Mouse (Mus musculus) ovary, adult 18-20 months (tissue): ENCODE data around the gene Olfr1495.
"Not testable (repeated sequence)": the region's sequence is repeated elsewhere in the genome, so short reads cannot be mapped to it uniquely, and the experiment has no call there.

Experiments
- DNase-seq: peaks from one replicate; pipeline ENCODE4 v3.0.0; 2022; ENCODE audit warnings: low spot score, mixed read lengths

Gene Olfr1495

DNA sequence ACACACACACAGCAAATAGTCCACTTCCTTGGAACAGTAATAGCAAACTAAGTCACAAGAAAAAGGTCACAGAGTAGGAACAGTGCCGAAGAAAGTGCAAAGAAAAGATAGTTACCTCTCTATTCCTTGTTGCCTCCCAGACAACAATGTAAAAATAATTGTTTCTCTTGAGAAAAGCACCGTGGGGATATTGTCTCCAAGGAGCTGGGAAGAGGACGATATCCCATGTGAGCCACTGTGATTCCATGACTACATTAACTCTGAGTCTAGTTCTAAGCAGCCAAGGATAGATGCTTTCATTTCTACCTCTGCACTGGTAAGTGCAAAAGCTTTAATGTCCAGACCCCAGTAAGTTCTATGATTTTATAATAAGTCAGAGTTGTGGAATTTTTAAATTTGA lies at the start of gene Olfr1495:
TSS of gene Olfr1495 (plus strand) at position 301 of the 400 bp plus-strand sequence.
- no peak for DNase-seq

DNA sequence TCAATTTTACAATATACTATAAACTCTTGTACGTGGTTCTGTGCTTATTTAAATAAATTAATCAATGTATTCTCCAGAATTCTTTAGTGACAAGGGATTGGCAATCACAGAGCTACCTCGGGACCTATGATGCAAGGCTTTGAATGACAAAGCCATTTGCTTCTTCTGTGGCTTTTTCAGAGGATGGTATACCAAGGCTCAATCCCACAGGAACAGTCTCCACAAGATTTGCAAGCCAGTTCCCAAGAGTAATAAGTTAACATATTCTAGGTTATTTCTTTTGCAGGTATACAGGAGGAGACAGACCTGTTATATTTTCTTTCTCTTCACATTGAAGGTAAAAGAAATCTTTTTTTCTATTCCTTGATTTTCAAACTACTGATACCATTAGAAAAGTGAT lies 41.4 kb upstream of the Olfr1495 start, which contains the start of gene Olfr1493-ps1:
TSS of gene Olfr1493-ps1 (plus strand) at position 301 of the 400 bp plus-strand sequence.
- DNase-seq = no peak

DNA sequence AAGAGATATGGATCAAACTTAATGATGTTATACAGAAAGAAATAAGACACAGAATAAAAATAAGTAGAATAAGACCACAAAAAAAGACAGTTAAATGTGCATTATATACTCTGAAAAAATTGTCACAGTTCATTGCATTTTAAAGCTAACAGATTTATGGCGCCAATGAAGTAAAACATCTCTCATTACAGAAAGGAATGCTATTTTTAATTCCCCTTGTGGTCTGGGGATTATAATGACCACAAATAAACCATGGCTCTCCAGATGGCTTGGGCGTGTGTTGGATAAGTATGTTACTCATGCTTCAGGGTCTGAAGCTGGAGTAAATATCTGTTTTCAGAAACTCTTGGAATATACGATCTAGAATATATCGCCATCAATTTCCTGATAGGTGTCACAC lies 25.0 kb upstream of the Olfr1495 start, which contains the start of gene Olfr1494:
TSS of gene Olfr1494 (plus strand) at position 301 of the 400 bp plus-strand sequence.
- no peak for DNase-seq

DNA sequence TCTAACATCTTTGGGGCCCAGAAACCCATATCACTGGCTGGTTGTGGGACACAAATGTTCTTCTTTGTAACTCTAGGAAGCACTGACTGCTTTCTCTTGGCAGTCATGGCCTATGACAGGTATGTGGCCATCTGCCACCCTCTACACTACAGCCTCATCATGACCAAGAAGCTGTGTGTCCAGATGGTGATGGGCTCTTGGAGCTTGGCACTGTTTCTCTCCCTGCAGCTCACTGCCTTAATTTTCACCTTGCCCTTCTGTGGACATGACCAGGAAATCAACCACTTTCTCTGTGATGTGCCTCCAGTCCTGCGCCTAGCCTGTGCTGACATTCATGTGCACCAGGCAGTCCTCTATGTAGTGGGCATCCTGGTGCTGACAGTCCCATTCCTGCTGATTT lies 15.0 kb upstream of the Olfr1495 start:
- no peak for DNase-seq

DNA sequence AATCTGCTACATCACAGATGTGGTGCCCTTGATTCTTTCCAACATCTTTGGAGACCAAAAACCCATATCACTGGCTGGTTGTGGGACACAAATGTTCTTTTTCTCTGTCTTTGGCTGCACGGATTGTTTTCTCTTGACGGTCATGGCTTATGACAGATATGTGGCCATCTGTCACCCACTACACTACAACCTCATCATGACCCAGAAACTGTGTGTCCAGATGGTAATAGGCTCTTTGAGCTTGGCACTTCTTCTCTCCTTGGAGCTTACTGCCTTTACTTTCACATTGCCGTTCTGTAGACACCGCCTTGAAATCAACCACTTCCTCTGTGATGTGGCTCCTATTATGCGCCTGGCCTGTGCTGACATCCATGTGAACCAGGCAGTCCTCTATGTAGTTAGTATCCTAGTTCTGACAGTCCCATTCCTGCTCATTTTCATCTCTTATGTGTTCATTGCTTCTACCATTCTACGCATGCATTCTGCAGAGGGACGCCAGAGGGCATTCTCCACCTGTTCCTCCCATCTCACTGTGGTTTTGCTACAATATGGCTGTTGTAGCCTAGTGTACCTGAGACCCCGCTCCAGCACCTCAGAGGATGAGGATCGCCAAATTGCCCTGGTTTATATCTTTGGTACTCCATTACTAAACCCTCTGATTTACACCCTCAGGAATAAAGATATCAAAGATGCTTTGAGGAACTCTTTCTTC lies 4.3 kb downstream of the Olfr1495 start:
- DNase-seq = no peak

DNA sequence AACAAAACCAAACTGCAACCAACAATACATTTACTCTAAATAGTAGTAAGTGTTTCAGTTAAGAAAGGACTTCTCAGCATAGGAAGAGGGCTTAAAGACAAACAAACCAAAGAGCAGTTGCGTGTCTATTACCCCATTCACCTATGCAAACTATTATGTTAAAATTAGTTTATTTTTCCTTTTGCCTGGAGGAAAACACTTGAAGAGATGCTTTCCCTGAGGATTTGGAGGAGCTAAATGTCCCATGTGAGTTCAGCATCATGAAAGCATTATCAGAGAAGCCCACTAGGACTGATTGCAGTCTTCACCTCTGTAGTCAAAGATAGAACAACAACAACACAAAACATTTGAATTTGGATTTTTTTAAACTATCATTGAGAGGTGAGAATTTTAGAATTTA lies 13.2 kb downstream of the Olfr1495 start, which contains the start of gene Olfr1496:
TSS of gene Olfr1496 (plus strand) at position 301 of the 400 bp plus-strand sequence.
- no peak for DNase-seq

DNA sequence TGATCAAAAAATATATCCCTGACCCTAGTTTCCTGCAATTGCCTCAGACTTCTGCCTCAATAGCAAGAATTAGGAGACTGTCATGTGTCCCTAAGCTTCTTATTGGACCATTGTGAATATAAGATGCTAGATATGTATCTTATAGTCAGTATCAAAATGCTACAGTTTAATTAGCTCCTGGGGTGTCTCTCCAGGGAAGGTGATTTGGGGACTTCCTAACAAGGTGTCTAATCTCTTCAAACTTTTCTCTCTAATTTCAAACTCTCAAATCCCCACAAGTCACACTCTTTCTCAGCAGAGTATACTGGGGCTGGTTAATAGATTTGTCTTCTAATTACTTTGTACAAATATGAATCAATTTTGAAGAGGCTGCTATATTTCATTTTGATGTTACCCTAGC lies 33.7 kb downstream of the Olfr1495 start, which contains the start of gene Olfr1497:
TSS of gene Olfr1497 (minus strand) at position 101 of the 400 bp plus-strand sequence.
- DNase-seq = no peak

DNA sequence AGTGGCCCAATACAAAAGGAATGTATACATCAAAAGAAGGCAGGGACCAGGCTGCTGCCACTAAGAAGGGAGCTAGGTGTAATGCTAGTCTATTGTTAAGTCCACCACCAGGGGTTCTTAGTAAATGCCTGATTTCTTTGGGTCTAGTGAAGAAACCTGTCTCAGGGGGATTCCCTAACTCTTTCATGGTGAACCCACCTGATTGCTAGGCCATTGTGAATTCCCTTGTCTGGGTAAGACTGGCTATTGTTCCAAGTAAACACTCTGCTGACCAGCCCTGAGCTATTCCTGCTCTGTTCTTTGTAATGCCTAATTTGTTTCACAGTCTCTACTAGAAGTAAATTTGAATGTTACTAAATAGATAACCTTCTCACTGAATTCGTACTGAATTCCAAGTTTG lies 41.1 kb downstream of the Olfr1495 start:
- DNase-seq = not testable (repeated sequence)

DNA sequence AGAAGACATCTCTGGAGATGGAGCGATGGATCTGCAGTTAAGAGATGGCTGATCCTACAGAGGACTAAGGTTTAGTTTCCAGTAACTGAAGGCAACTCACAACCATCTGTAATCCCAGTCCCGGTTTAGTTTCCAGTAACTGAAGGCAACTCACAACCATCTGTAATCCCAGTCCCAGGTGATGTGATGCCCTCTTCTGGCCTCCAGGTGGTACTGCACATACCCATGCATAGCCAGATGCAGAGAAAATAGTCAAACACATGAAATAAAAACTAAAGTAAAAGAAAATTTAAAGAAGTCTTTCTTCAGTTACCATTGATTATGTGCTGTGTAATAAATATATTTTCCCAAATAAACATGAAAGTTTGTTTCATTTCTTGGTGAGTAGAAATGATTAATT lies 48.4 kb downstream of the Olfr1495 start:
- DNase-seq = no peak

DNA sequence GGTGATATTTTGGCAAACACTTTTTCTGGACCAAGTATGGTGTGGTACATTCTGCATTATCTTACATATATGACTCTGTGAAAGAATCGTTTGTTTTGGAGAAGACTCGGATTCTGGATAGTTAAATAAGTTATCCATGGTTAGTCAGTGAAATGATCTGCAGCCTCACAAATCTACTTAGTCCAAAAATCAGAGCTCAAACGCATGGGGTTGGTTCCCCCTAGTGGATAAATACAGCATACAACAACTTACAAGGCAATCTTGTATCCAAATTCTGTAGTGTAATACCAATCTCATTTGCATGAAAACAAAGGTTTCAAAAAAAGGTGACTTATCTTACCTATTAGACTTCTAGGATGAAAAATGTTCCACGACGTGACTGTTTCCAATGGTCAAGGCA lies 54.4 kb downstream of the Olfr1495 start:
- no peak for DNase-seq

DNA sequence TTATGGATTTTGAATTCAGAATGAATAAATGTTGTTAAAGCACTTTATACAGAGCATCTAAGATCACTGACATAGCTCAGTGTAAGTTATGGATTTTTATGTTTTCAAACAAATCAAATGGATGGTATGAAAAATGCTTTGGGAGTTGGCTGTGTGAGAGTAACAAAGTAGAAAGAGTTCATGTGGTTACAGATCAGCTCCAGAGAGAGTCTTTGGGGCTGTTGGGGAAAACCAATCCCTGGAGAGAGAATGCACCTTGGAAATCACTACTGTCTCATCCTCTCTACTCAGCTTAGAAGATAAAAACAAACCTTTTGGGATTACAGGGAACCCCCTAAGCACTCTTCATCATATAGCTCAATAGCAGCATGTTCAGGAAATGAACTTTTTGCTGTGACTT lies 54.9 kb downstream of the Olfr1495 start, which contains the start of gene Olfr1499:
TSS of gene Olfr1499 (minus strand) at position 101 of the 400 bp plus-strand sequence.
- no peak for DNase-seq
